Mouse (Mus musculus) CH12.LX (cell line): ENCODE measurements at regions not wholly inside any gene's neighbourhood (a gene's known extent, or its start where the extent isn't known, plus 50 kb on each side); places are given as distances from the start of the nearest gene placed in this dataset.

Experiments used
- CTCF ChIP-seq, 2 experiments: IDR thresholded peaks in 1 of 2; conservative IDR thresholded peaks in 1 of 2; 2 replicates each; pipeline ENCODE4 v1.5.1; 2011 to 2012; ENCODE audit warnings: low read depth in 2 of 2, low read length in 2 of 2, improper control_type of control experiment in 1 of 2, inconsistent platforms in 1 of 2, mild to moderate bottlenecking in 1 of 2, moderate library complexity in 1 of 2
- USF1 ChIP-seq: IDR thresholded peaks from 2 replicates; pipeline ENCODE4 v1.6.1; 2014; ENCODE audit warnings: low read depth, mild to moderate bottlenecking, inconsistent platforms, low read length, improper control_type of control experiment

DNA sequence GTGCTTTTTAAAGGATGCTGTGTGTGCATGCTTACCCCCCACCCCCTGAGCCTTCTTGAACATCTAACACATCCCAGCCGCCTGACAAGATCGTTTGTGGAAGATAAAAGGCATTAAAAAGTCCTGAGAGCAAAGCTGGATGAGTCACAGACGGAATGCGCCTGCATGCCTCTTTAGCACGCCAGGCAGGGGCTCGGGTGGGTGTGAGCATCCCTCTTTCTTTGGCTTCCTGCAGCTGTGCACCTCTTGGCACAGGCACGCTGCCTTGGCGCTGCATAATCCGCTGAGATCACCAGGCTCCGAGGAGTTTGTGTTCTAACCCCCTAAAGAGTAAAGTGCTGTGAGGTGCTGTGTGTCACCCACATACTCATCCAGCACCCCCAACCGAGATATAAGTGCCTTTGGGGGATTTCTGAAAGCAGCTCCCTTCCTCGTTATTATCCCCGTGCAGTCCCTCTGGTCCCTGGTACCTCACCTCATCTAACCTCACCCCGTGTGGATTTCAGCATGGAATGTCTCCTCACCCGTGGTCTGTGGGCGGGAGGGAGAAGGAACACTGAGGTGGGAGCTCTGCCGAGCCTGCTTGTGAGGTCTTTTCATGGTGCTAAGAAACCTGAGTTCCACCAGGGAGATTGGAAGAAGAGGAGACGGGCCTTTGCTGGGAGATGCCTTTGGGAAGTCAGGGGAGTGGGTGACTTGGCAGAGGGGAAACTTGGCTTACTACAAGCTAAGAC lies 117.8 kb upstream of the Topaz1 start:
- TF ChIP-seq USF1 (no peak), CTCF (conservative IDR thresholded peaks at IDR 0.05 in 1 of 2, IDR thresholded peaks at IDR 0.05 in 1 of 2; ENCODE audit: low read depth in 2 of 2, low read length in 2 of 2) (no peak)
